Mouse (Mus musculus) CH12.LX (cell line): ENCODE data around the gene C2cd4c. TPM values are rescaled to one million over a fixed set of nuclear protein-coding genes. Genes with fewer than 3 reads are reported as not detected.
A peak's percentile ranks its signal among the peaks of the same experiment; 100 is the strongest.

Experiments
- DNase-seq: peaks from one replicate; pipeline ENCODE4 v3.0.0-alpha.2; 2013; ENCODE audit errors: extremely low read depth
- H3K27ac ChIP-seq: 2 replicates; pipeline ENCODE4 v1.5.1; 2012; ENCODE audit warnings: low read depth, mild to moderate bottlenecking, control low read depth, moderate library complexity; ENCODE audit not compliant: insufficient read depth
- H3K27me3 ChIP-seq: replicated peaks from 2 replicates; pipeline ENCODE3; 2012; ENCODE audit warnings: inconsistent platforms
- H3K36me3 ChIP-seq, 2 experiments: replicated peaks in 1 of 2; 2 replicates each; pipeline versions ENCODE3 to v1.6.1; 2012; ENCODE audit warnings: inconsistent platforms in 1 of 2, low read length in 1 of 2, mild to moderate bottlenecking in 1 of 2, mixed read lengths in 1 of 2, moderate library complexity in 1 of 2; ENCODE audit not compliant: control insufficient read depth in 1 of 2, insufficient read depth in 1 of 2
- H3K4me1 ChIP-seq, 2 experiments: 2 replicates each; pipeline ENCODE4 v1.6.1; 2012; ENCODE audit warnings: inconsistent platforms in 1 of 2, moderate library complexity in 1 of 2; ENCODE audit not compliant: insufficient read depth in 2 of 2, control insufficient read depth in 1 of 2
- H3K4me2 ChIP-seq: 2 replicates; pipeline ENCODE4 v1.6.1; 2012; ENCODE audit warnings: low read depth, mild to moderate bottlenecking, control low read depth; ENCODE audit not compliant: poor library complexity, insufficient read depth, severe bottlenecking
- H3K4me3 ChIP-seq, 3 experiments: fragments of 150-350 bp in 1 of 3; sonication (generic) in 1 of 3; replicated peaks in 1 of 3; 2 replicates each; pipeline versions ENCODE3 to v1.5.1; 2011 to 2012; ENCODE audit warnings: low read depth in 2 of 3, low read length in 2 of 3, mild to moderate bottlenecking in 2 of 3, moderate library complexity in 2 of 3, control low read depth in 1 of 3, improper control_type of control experiment in 1 of 3, inconsistent platforms in 1 of 3, mixed read lengths in 1 of 3; ENCODE audit not compliant: poor library complexity in 1 of 3
- H3K79me2 ChIP-seq: replicated peaks from 2 replicates; pipeline ENCODE4 v1.6.1; 2012; ENCODE audit warnings: mild to moderate bottlenecking, moderate library complexity; ENCODE audit not compliant: control insufficient read depth, poor library complexity, insufficient read depth, severe bottlenecking; ENCODE audit errors: extremely low read depth
- H3K9ac ChIP-seq: 2 replicates; pipeline ENCODE4 v1.6.1; 2012; ENCODE audit warnings: low read depth, mild to moderate bottlenecking, control low read depth, moderate library complexity; ENCODE audit not compliant: insufficient read depth
- H3K9me3 ChIP-seq: replicated peaks from 2 replicates; pipeline ENCODE3; 2012; ENCODE audit warnings: low read length, inconsistent platforms, mixed read lengths
- BHLHE40 ChIP-seq: IDR thresholded peaks from 2 replicates; pipeline ENCODE4 v1.6.1; 2011; ENCODE audit warnings: mild to moderate bottlenecking, low read depth, low read length, improper control_type of control experiment
- CHD1 ChIP-seq: IDR thresholded peaks from 2 replicates; pipeline ENCODE4 v1.6.1; 2012; ENCODE audit warnings: low read depth, low read length, improper control_type of control experiment, inconsistent platforms
- CTCF ChIP-seq, 2 experiments: IDR thresholded peaks in 1 of 2; conservative IDR thresholded peaks in 1 of 2; 2 replicates each; pipeline ENCODE4 v1.5.1; 2011 to 2012; ENCODE audit warnings: low read depth in 2 of 2, low read length in 2 of 2, improper control_type of control experiment in 1 of 2, inconsistent platforms in 1 of 2, mild to moderate bottlenecking in 1 of 2, moderate library complexity in 1 of 2
- GABPA ChIP-seq: IDR thresholded peaks from 2 replicates; pipeline ENCODE4 v1.6.1; 2012; ENCODE audit warnings: low read depth, low read length, improper control_type of control experiment, inconsistent platforms; ENCODE audit not compliant: insufficient replicate concordance
- IRF4 ChIP-seq: IDR thresholded peaks from 2 replicates; pipeline ENCODE4 v1.6.1; 2014; ENCODE audit warnings: low read depth, mild to moderate bottlenecking, inconsistent platforms, low read length, improper control_type of control experiment
- MEF2A ChIP-seq: IDR thresholded peaks from 2 replicates; pipeline ENCODE4 v1.6.1; 2014; ENCODE audit warnings: low read depth, mild to moderate bottlenecking, inconsistent platforms, low read length, improper control_type of control experiment, borderline replicate concordance
- MXI1 ChIP-seq: IDR thresholded peaks from 2 replicates; pipeline ENCODE4 v1.6.1; 2011; ENCODE audit warnings: mild to moderate bottlenecking, low read depth, low read length, improper control_type of control experiment
- MYC ChIP-seq: IDR thresholded peaks from 2 replicates; pipeline ENCODE4 v1.6.1; 2011; ENCODE audit warnings: low read depth, mild to moderate bottlenecking, improper control_type of control experiment, low read length
- NELFE ChIP-seq: IDR thresholded peaks from 2 replicates; pipeline ENCODE4 v1.6.1; 2011; ENCODE audit warnings: low read depth, low read length, improper control_type of control experiment
- RAD21 ChIP-seq: IDR thresholded peaks from 2 replicates; pipeline ENCODE4 v1.6.1; 2011; ENCODE audit warnings: low read depth, mild to moderate bottlenecking, low read length, improper control_type of control experiment, moderate library complexity
- RCOR1 ChIP-seq: conservative IDR thresholded peaks from 2 replicates; pipeline ENCODE4 v1.6.1; 2012; ENCODE audit warnings: low read depth, mild to moderate bottlenecking, inconsistent platforms, low read length, improper control_type of control experiment
- SIN3A ChIP-seq: IDR thresholded peaks from 2 replicates; pipeline ENCODE4 v1.6.1; 2012; ENCODE audit warnings: low read length, improper control_type of control experiment, inconsistent platforms
- SMC3 ChIP-seq: IDR thresholded peaks from 2 replicates; pipeline ENCODE4 v1.6.1; 2011; ENCODE audit warnings: low read depth, low read length, improper control_type of control experiment
- UBTF ChIP-seq: IDR thresholded peaks from 2 replicates; pipeline ENCODE4 v1.6.1; 2012; ENCODE audit warnings: low read depth, mild to moderate bottlenecking, inconsistent platforms, low read length, improper control_type of control experiment, moderate library complexity
- USF1 ChIP-seq: IDR thresholded peaks from 2 replicates; pipeline ENCODE4 v1.6.1; 2014; ENCODE audit warnings: low read depth, mild to moderate bottlenecking, inconsistent platforms, low read length, improper control_type of control experiment
- USF2 ChIP-seq: conservative IDR thresholded peaks from 2 replicates; pipeline ENCODE4 v1.6.1; 2011; ENCODE audit warnings: low read depth, low read length, improper control_type of control experiment
- dilution Hi-C: fragments of 300-500 bp; cut with MboI; formaldehyde crosslinking; loops from 2 replicates; pipeline ENCODE4 v1.14.3; 2020; ENCODE audit warnings: low sequenced_read_pairs; ENCODE audit not compliant: extremely low pct_unique_long_range_greater_than_20kb, extremely low pct_ligation_motif_present
- in situ Hi-C: fragments of 300-500 bp; cut with MboI; formaldehyde crosslinking; loops from 3 replicates; pipeline ENCODE4 v1.14.3; 2019; ENCODE audit warnings: low sequenced_read_pairs, low pct_ligation_motif_present, low pct_unique_long_range_greater_than_20kb, mixed read lengths
- polyA plus RNA-seq: library from polyadenylated mRNA; unstranded; fragments of >175 nt; gene quantifications from 2 replicates; pipeline ENCODE4 v1.2.1, GENCODE M21; 2012; ENCODE audit warnings: low read depth; ENCODE audit not compliant: insufficient read length
- total RNA-seq, 2 experiments: library from RNA; depleted of rRNA; stranded (reverse); fragments of 300-350 nt in 1 of 2; fragments of >200 nt in 1 of 2; gene quantifications; 2 replicates each; pipeline ENCODE4 v1.2.3; 2012 to 2014

Gene C2cd4c
- total and polyA plus RNA-seq, 3 experiments = 0.04 TPM; not detected in 2

DNA sequence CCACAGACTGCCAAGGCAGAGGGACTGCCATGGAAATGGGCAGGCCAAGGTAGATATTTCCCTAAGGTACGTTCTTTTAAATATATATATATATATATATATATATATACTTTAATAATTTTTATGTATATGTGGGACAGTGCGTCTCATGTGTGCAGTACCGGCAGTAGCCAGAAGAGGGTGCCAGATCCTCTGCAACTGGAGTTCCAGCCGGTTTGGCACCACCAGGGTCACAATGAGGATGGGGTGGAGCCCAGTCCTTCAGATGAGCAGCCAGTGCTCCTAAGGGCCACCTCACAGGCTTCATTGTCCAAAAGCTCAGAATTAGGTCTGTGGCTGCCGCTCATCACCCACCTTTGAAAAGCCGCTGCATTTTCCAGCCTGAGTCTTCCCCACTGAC lies 33.0 kb downstream of the C2cd4c start:
- TF ChIP-seq SMC3 = peak; percentile 35
- peak; percentile 54 to 69 for TF ChIP-seq CTCF (conservative IDR thresholded peaks at IDR 0.05 in 1 of 2, IDR thresholded peaks at IDR 0.05 in 1 of 2; ENCODE audit: low read depth in 2 of 2, low read length in 2 of 2)
- TF ChIP-seq RAD21 = peak; percentile 58
- TF ChIP-seq NELFE = no peak
- Histone ChIP-seq H3K27ac (no peak overlapping the region), H3K27me3 (peaks cover 39% of the 10 kb centered on the region), H3K4me3 (no peak overlapping the region), H3K4me2 (no peak overlapping the region), H3K9ac (no peak overlapping the region), H3K79me2 (no peaks in the 10 kb centered on the region), H3K36me3 (no peaks in the 10 kb centered on the region), H3K4me1 (peaks cover 4 to 15% of the 10 kb centered on the region in 2 experiments; a peak in 3 of 4 replicates), H3K9me3 (peaks cover 2% of the 10 kb centered on the region)
- peak; percentile 58 for DNase-seq
- in situ Hi-C loops = no loop called here
- dilution Hi-C loops = no loop called here

DNA sequence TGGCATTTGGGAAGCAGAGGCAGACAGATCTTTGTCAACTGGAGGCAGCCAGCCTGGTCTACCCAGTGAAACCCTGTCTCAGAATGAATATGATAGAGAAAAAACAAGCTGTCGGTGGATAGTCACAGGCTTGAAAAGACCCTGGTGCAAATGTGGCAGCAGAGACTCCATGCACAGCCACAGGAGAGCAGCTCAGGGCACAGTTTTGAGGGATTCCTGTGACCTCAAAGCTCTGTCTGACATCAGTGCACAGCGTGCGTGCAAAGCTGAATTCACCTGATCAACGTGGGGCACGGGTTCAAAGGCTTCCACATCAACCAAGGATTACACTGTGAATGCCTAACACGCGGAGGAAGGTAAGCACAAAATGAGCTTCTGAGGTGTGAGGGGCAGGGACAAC lies 33.5 kb downstream of the C2cd4c start:
- H3K4me2 ChIP-seq = no peak overlapping the region
- no peak overlapping the region for H3K27ac ChIP-seq
- H3K79me2 ChIP-seq = no peaks in the 10 kb centered on the region
- in situ Hi-C loops = no loop called here
- peaks cover 2% of the 10 kb centered on the region for H3K9me3 ChIP-seq
- peaks cover 4 to 15% of the 10 kb centered on the region in 2 experiments; a peak in 3 of 4 replicates for H3K4me1 ChIP-seq
- H3K4me3 ChIP-seq = no peak overlapping the region
- dilution Hi-C loops = no loop called here
- no peak overlapping the region for H3K9ac ChIP-seq
- DNase-seq = no peak
- TF ChIP-seq USF2 = no peak
- TF ChIP-seq USF1 = no peak
- no peak for TF ChIP-seq IRF4
- TF ChIP-seq UBTF = no peak
- TF ChIP-seq SMC3 = no peak
- H3K27me3 ChIP-seq = peaks cover 44% of the 10 kb centered on the region
- H3K36me3 ChIP-seq = no peaks in the 10 kb centered on the region

GRCm38 (mm10) chr10:79579781-79580180 lies 34.0 kb downstream of the C2cd4c start:
- Histone ChIP-seq H3K9me3 (peaks cover 2% of the 10 kb centered on the region), H3K4me2 (no peak overlapping the region)
- in situ Hi-C loops = no loop called here

More at GRCm38 (mm10) chr10:79579781-79580180, 34.0 kb downstream of the C2cd4c start:
- Histone ChIP-seq H3K36me3 (no peaks in the 10 kb centered on the region), H3K9ac (no peak overlapping the region), H3K79me2 (no peaks in the 10 kb centered on the region), H3K4me3 (no peak overlapping the region), H3K27me3 (peaks cover 45% of the 10 kb centered on the region), H3K4me1 (peaks cover 4 to 10% of the 10 kb centered on the region in 2 experiments; a peak in 3 of 4 replicates), H3K27ac (no peak overlapping the region)
- no peak for DNase-seq
- TF ChIP-seq GABPA = no peak
- TF ChIP-seq RCOR1 = no peak
- TF ChIP-seq MYC = no peak
- TF ChIP-seq MXI1 = no peak
- TF ChIP-seq CHD1 = no peak
- TF ChIP-seq BHLHE40 = no peak
- no peak for TF ChIP-seq SIN3A
- TF ChIP-seq CTCF (conservative IDR thresholded peaks at IDR 0.05 in 1 of 2, IDR thresholded peaks at IDR 0.05 in 1 of 2; ENCODE audit: low read depth in 2 of 2, low read length in 2 of 2) = no peak
- no peak for TF ChIP-seq MEF2A
- dilution Hi-C loops = no loop called here
